Mouse (Mus musculus) erythroblast, adult 5-6 weeks (primary cell): ENCODE data around the gene Ifna6. TPM values are rescaled to one million over a fixed set of nuclear protein-coding genes. Genes with fewer than 3 reads are reported as not detected.
"Not testable (repeated sequence)": the region's sequence is repeated elsewhere in the genome, so short reads cannot be mapped to it uniquely, and the experiment has no call there.

ENCODE experiments used
- ATAC-seq: replicated peaks from 2 replicates; pipeline ENCODE4 v1.8.0; 2016; ENCODE audit warnings: moderate number of reproducible peaks, mild to moderate bottlenecking, moderate TSS enrichment, inconsistent platforms; ENCODE audit not compliant: poor library complexity, low FRiP score, severe bottlenecking
- total RNA-seq, 2 experiments: library from RNA; stranded (forward) in 1 of 2; stranded (reverse) in 1 of 2; fragments of 150-400 nt in 1 of 2; fragments of 200-764, 138-1000 nt in 1 of 2; gene quantifications; 2 replicates each; pipeline versions ENCODE4 v1.2.3 to v1.2.4; 2015 to 2017; ENCODE audit warnings: low replicate concordance in 2 of 2

Gene Ifna6
- total RNA-seq (2015; ENCODE audit: low replicate concordance) (not detected in 2 replicates), total RNA-seq (2017; ENCODE audit: low replicate concordance) (not detected in 2 replicates)

- ATAC-seq = not testable (repeated sequence)
These were observed at the start of gene Ifna6 for GRCm38 (mm10) chr4:88827116-88827515. Gene Ifna6 (plus strand): TSS chr4:88827416.

GRCm38 (mm10) chr4:88779550-88779949, 47.7 kb upstream of the Ifna6 start, which contains the start of gene Gm13272:
Gene Gm13272 (plus strand): TSS chr4:88779850.
- ATAC-seq = not testable (repeated sequence)

GRCm38 (mm10) chr4:88780320-88780719, 46.9 kb upstream of the Ifna6 start:
- ATAC-seq = not testable (repeated sequence)

GRCm38 (mm10) chr4:88781831-88782230, 45.4 kb upstream of the Ifna6 start, which contains the start of gene Ifnz:
Gene Ifnz (plus strand): TSS chr4:88782131.
- not testable (repeated sequence) for ATAC-seq

GRCm38 (mm10) chr4:88782335-88782734, 44.9 kb upstream of the Ifna6 start:
- not testable (repeated sequence) for ATAC-seq

- not testable (repeated sequence) for ATAC-seq
These were observed 41.8 kb upstream of the Ifna6 start, which contains the start of gene Gm13276 for GRCm38 (mm10) chr4:88785409-88785808. Gene Gm13276 (plus strand): TSS chr4:88785709.

GRCm38 (mm10) chr4:88788402-88788801, 38.8 kb upstream of the Ifna6 start, which contains the start of gene Gm13277:
Gene Gm13277 (plus strand): TSS chr4:88788632.
- ATAC-seq = not testable (repeated sequence)

- not testable (repeated sequence) for ATAC-seq
These were observed 36.0 kb upstream of the Ifna6 start, which contains the start of gene Gm13278 for GRCm38 (mm10) chr4:88791250-88791649. Gene Gm13278 (plus strand): TSS chr4:88791550.

GRCm38 (mm10) chr4:88793936-88794675, 33.1 kb upstream of the Ifna6 start, which contains the start of gene Gm13275:
Gene Gm13275 (plus strand): TSS chr4:88794487.
- ATAC-seq = not testable (repeated sequence)

GRCm38 (mm10) chr4:88797097-88797496, 30.1 kb upstream of the Ifna6 start, which contains the start of gene Gm13279:
Gene Gm13279 (plus strand): TSS chr4:88797397.
- ATAC-seq = not testable (repeated sequence)

GRCm38 (mm10) chr4:88799365-88799764, 27.9 kb upstream of the Ifna6 start, which contains the start of gene Gm13285:
Gene Gm13285 (plus strand): TSS chr4:88799665.
- ATAC-seq = not testable (repeated sequence)

GRCm38 (mm10) chr4:88802954-88803353, 24.3 kb upstream of the Ifna6 start, which contains the start of gene Gm13287:
Gene Gm13287 (plus strand): TSS chr4:88803254.
- not testable (repeated sequence) for ATAC-seq

GRCm38 (mm10) chr4:88805231-88805630, 22.0 kb upstream of the Ifna6 start, which contains the start of gene Gm13288:
Gene Gm13288 (plus strand): TSS chr4:88805531.
- ATAC-seq = not testable (repeated sequence)

- not testable (repeated sequence) for ATAC-seq
These were observed 21.5 kb upstream of the Ifna6 start for GRCm38 (mm10) chr4:88805761-88806160.

- ATAC-seq = no peak
These were observed 11.3 kb upstream of the Ifna6 start, which contains the start of gene Ifna7 for GRCm38 (mm10) chr4:88815928-88816327. Gene Ifna7 (plus strand): TSS chr4:88816228.

- no peak for ATAC-seq
These were observed 7.6 kb upstream of the Ifna6 start, which contains the start of gene Ifna11 for GRCm38 (mm10) chr4:88819659-88820058. Gene Ifna11 (plus strand): TSS chr4:88819959.

GRCm38 (mm10) chr4:88822995-88823394, 4.2 kb upstream of the Ifna6 start:
- ATAC-seq = no peak

- no peak for ATAC-seq
These were observed 3.3 kb downstream of the Ifna6 start for GRCm38 (mm10) chr4:88830523-88830922.

GRCm38 (mm10) chr4:88835225-88835624, 8.0 kb downstream of the Ifna6 start, which contains the start of gene Ifna5:
Gene Ifna5 (plus strand): TSS chr4:88835525.
- not testable (repeated sequence) for ATAC-seq

- ATAC-seq = no peak
These were observed 11.6 kb downstream of the Ifna6 start for GRCm38 (mm10) chr4:88838828-88839227.
